Mouse (Mus musculus): ENCODE data around the gene Coq10a.

- TF ChIP-seq CTCF (IDR thresholded peaks at IDR 0.05; ENCODE audit: low read depth) = no peak
- no peak for TF ChIP-seq EP300 (IDR thresholded peaks at IDR 0.05; ENCODE audit: low read depth)
These were observed 41.7 kb upstream of the Coq10a start for GRCm38 (mm10) chr10:128410560-128410845.
